Mouse (Mus musculus) stomach, embryonic 14.5 days (tissue): ENCODE measurements at regions not wholly inside any gene's neighbourhood (a gene's known extent, or its start where the extent isn't known, plus 50 kb on each side); places are given as distances from the start of the nearest gene placed in this dataset.
A peak's percentile ranks its signal among the peaks of the same experiment; 100 is the strongest.

Experiments
- ATAC-seq: fragments of 200-750 bp; cut with Nextera tagmentation; 2 replicates; pipeline ENCODE4 v1.8.0; 2017; ENCODE audit warnings: low read depth, moderate TSS enrichment; ENCODE audit not compliant: insufficient number of reproducible peaks, insufficient read depth, low FRiP score
- H3K27ac ChIP-seq: fragments of 300-500 bp; sonication (generic); 2 replicates; pipeline ENCODE4 v1.5.1; 2014; ENCODE audit warnings: mild to moderate bottlenecking, low read length, moderate library complexity, mixed read lengths
- H3K27me3 ChIP-seq: fragments of 300-500 bp; sonication (generic); 2 replicates; pipeline ENCODE4 v1.6.1; 2014; ENCODE audit warnings: low read length, control low read depth, mixed read lengths; ENCODE audit not compliant: control insufficient read depth, insufficient read depth
- H3K36me3 ChIP-seq: fragments of 300-500 bp; sonication (generic); 2 replicates; pipeline ENCODE4 v1.6.1; 2014; ENCODE audit warnings: mild to moderate bottlenecking, control low read depth, low read length, moderate library complexity, mixed read lengths; ENCODE audit not compliant: control insufficient read depth, insufficient read depth
- H3K4me1 ChIP-seq: fragments of 300-500 bp; sonication (generic); 2 replicates; pipeline ENCODE4 v1.6.1; 2014; ENCODE audit warnings: low read length, control low read depth, mixed read lengths; ENCODE audit not compliant: control insufficient read depth, insufficient read depth
- H3K4me2 ChIP-seq: fragments of 300-500 bp; sonication (generic); replicated peaks from 2 replicates; pipeline ENCODE4 v1.6.1; 2014; ENCODE audit warnings: low read depth, low read length, control low read depth
- H3K4me3 ChIP-seq: fragments of 300-500 bp; sonication (generic); 2 replicates; pipeline ENCODE4 v1.5.1; 2014; ENCODE audit warnings: low read depth, low read length, control low read depth
- H3K9ac ChIP-seq: fragments of 300-500 bp; sonication (generic); replicated peaks from 2 replicates; pipeline ENCODE4 v1.6.1; 2014; ENCODE audit warnings: low read depth, mild to moderate bottlenecking, control low read depth, low read length, moderate library complexity, mixed read lengths
- H3K9me3 ChIP-seq: fragments of 300-500 bp; sonication (generic); 2 replicates; pipeline ENCODE4 v1.6.1; 2016; ENCODE audit warnings: low read depth, low read length, control low read depth; ENCODE audit not compliant: control insufficient read depth
- WGBS: fragments of 180-500 bp; shearing (Covaris S2); extraction: QIAGEN DNeasy Blood & Tissue Kit; methylation state at CpG from one replicate; pipeline ENCODE4 v1.1.7; 2014; 5-methylcytosine and 5-hydroxymethylcytosine counted together

- Histone ChIP-seq H3K36me3 (no peaks in the 10 kb centered on the region), H3K4me3 (no peak overlapping the region), H3K9ac (no peak overlapping the region), H3K27ac (no peak overlapping the region), H3K27me3 (no peaks in the 10 kb centered on the region), H3K4me2 (no peak overlapping the region), H3K9me3 (no peaks in the 10 kb centered on the region; the same call in 1 of the 2 replicates), H3K4me1 (no peaks in the 10 kb centered on the region)
- WGBS: 94% methylated on average over 8 of the region's 8 CpGs
- no peak for ATAC-seq
These were observed 211.5 kb upstream of the Tnp1 start for GRCm38 (mm10) chr1:73227246-73227645.

GRCm38 (mm10) chr1:73221863-73222262 lies 206.2 kb upstream of the Tnp1 start:
- no peaks in the 10 kb centered on the region for H3K27me3 ChIP-seq
- no peak overlapping the region for H3K4me3 ChIP-seq
- H3K4me1 ChIP-seq: no peaks in the 10 kb centered on the region
- H3K4me2 ChIP-seq: no peak overlapping the region
- H3K9ac ChIP-seq: no peak overlapping the region
- no peak overlapping the region for H3K27ac ChIP-seq
- H3K9me3 ChIP-seq: no peaks in the 10 kb centered on the region
- no peak for ATAC-seq
- WGBS: 9% methylated on average over 2 of the region's 2 CpGs
- no peaks in the 10 kb centered on the region for H3K36me3 ChIP-seq

DNA sequence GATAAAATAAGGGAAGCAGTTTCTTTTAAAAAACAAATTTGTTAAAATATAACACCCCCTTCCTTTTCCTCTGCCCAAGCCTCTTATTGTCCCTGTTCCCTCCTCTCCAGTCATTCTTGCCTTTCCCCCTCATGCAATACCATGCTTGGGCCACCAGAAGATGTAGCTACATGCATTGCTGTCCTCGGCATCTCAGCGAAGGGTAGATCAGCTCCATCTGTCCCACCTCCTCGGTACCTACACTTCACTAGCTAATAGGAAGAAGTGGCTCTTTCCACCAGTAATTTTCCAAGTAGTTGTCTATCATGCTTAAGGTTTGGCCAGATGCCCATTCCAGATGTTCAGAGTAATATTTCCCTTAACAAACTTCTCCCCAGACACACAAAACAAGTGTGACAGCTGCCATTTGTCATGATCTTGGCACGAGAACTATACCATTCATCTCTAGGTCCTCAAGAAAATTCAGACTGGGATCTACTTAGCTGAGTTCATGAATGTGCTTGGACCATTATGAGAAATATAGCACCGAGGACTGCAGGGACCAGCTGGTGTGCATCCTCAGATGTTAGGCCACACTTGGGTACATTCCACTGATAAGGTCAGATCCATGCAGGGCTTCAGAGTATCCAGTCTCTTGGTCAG lies 198.7 kb upstream of the Tnp1 start:
- H3K4me2 ChIP-seq: no peak overlapping the region
- no peaks in the 10 kb centered on the region for H3K36me3 ChIP-seq
- H3K27me3 ChIP-seq: no peaks in the 10 kb centered on the region
- ATAC-seq: peak; percentile 67; the same call in 1 of the 2 replicates
- H3K27ac ChIP-seq: no peak overlapping the region; the same call in 1 of the 2 replicates
- no peaks in the 10 kb centered on the region for H3K9me3 ChIP-seq
- peaks cover 3% of the 10 kb centered on the region; the same call in 1 of the 2 replicates for H3K4me1 ChIP-seq
- no peak overlapping the region for H3K9ac ChIP-seq
- no peak overlapping the region for H3K4me3 ChIP-seq
- WGBS: 46% methylated on average over 5 of the region's 5 CpGs

GRCm38 (mm10) chr1:73207421-73207820 lies 191.7 kb upstream of the Tnp1 start:
- 24% methylated on average over 8 of the region's 8 CpGs for WGBS
- no peak overlapping the region for H3K9ac ChIP-seq

DNA sequence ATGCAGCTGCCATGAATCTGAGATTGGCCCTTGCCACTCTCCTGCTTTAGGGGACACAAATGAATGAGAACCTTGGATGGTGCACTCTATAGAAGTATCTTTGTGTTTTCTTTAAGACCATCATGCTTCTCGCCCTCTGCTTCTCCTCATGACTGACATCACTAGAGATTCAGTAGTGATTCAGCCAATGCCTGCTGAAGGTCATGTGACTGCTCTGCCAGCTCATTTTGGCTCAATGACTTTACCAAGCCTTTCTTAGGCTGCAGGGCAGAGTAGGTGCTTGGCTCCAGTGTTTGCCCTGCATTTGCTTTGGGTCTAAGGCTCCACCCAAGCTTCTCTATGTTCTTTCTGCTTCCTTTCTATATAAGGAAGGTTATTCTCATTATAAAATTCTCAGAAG lies 190.1 kb upstream of the Tnp1 start:
- Histone ChIP-seq H3K4me2 (no peak overlapping the region), H3K27ac (no peak overlapping the region), H3K9me3 (no peaks in the 10 kb centered on the region), H3K27me3 (no peaks in the 10 kb centered on the region), H3K36me3 (no peaks in the 10 kb centered on the region), H3K4me1 (no peaks in the 10 kb centered on the region), H3K9ac (no peak overlapping the region), H3K4me3 (no peak overlapping the region)
- ATAC-seq: no peak
- 82% methylated on average over 1 of the region's 1 CpGs for WGBS

More at GRCm38 (mm10) chr1:73207421-73207820, 191.7 kb upstream of the Tnp1 start:
- Histone ChIP-seq H3K9me3 (no peaks in the 10 kb centered on the region), H3K4me3 (no peak overlapping the region), H3K36me3 (no peaks in the 10 kb centered on the region), H3K4me2 (no peak overlapping the region), H3K27ac (no peak overlapping the region), H3K4me1 (no peaks in the 10 kb centered on the region), H3K27me3 (no peaks in the 10 kb centered on the region)
- no peak for ATAC-seq

GRCm38 (mm10) chr1:73200112-73200511 lies 184.4 kb upstream of the Tnp1 start:
- Histone ChIP-seq H3K4me2 (no peak overlapping the region), H3K27ac (no peak overlapping the region), H3K27me3 (no peaks in the 10 kb centered on the region), H3K36me3 (no peaks in the 10 kb centered on the region), H3K9me3 (no peaks in the 10 kb centered on the region), H3K9ac (no peak overlapping the region), H3K4me1 (no peaks in the 10 kb centered on the region), H3K4me3 (no peak overlapping the region)
- no peak for ATAC-seq
- 71% methylated on average over 2 of the region's 2 CpGs for WGBS

DNA sequence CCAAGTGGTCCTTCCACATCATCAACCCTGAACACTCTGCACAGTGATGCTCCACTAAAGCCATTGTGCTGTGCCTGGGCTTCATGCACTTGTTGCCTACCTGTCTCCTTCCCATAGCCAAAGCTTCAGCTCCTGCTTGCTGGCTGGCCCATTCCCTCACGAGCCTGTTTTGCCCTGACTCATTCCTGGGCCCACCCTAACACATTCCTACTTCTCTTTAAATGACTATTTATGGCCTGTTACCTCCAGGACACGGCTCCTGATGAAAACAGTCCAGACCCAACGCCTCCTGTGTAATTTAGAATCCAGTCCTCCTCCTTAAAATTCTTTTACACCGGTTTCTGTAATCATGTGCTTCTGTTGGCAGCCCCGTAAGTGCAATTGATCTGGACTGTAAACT lies 175.1 kb upstream of the Tnp1 start:
- Histone ChIP-seq H3K4me2 (no peak overlapping the region), H3K27ac (no peak overlapping the region), H3K9ac (no peak overlapping the region), H3K36me3 (no peaks in the 10 kb centered on the region), H3K27me3 (no peaks in the 10 kb centered on the region), H3K9me3 (no peaks in the 10 kb centered on the region), H3K4me1 (no peaks in the 10 kb centered on the region), H3K4me3 (no peak overlapping the region)
- ATAC-seq: no peak
- 59% methylated on average over 5 of the region's 5 CpGs for WGBS

- no peak overlapping the region for H3K4me2 ChIP-seq
- no peaks in the 10 kb centered on the region for H3K27me3 ChIP-seq
- no peak overlapping the region for H3K4me3 ChIP-seq
- H3K4me1 ChIP-seq: 0 out of 2 replicates have a peak, but pooled peaks cover 2% of the 10 kb centered on the region
- WGBS: 57% methylated on average over 2 of the region's 2 CpGs
- no peaks in the 10 kb centered on the region for H3K9me3 ChIP-seq
- no peak overlapping the region for H3K27ac ChIP-seq
- H3K9ac ChIP-seq: no peak overlapping the region
- H3K36me3 ChIP-seq: no peaks in the 10 kb centered on the region
- ATAC-seq: no peak
These were observed 173.1 kb upstream of the Tnp1 start for GRCm38 (mm10) chr1:73188796-73189195.

- 48% methylated on average over 6 of the region's 6 CpGs for WGBS
- H3K27ac ChIP-seq: peak overlapping the region; percentile 0; the same call in 1 of the 2 replicates
These were observed 168.8 kb upstream of the Tnp1 start for GRCm38 (mm10) chr1:73184477-73184876.

More at GRCm38 (mm10) chr1:73184477-73184876, 168.8 kb upstream of the Tnp1 start:
- Histone ChIP-seq H3K9me3 (no peaks in the 10 kb centered on the region), H3K9ac (no peak overlapping the region), H3K4me1 (0 out of 2 replicates have a peak, but pooled peaks cover 2% of the 10 kb centered on the region), H3K36me3 (no peaks in the 10 kb centered on the region), H3K4me3 (no peak overlapping the region), H3K4me2 (no peak overlapping the region), H3K27me3 (no peaks in the 10 kb centered on the region)
- ATAC-seq: no peak
